Mouse (Mus musculus): ENCODE measurements around the gene Ahctf1. TPM values are rescaled to one million over a fixed set of nuclear protein-coding genes. Genes with fewer than 3 reads are reported as not detected.

Gene Ahctf1
- polyA plus RNA-seq, 1 experiment from 2014 or later: 19.2 TPM

DNA sequence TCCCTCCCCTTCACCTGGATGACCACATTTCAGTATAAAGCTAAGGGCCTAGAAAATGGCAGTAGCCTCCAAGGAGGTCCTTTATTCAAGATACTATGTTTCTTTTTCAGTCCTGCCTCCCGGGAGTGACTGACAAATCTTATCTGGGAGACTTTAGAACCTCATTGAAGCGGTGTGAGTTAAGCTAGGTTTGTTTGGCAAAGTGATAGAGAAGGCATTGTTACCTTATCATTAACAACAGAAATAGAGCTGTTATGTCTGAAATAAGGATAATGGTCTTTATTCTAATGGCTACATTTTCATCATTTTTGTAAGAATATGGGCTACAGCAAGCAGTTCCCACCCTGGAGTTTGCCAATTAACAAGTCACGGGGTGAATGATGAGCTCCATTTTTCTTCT is 4.8 kb upstream of the Ahctf1 start:
- ATAC-seq (ENCODE audit: low FRiP score) (no peak), DNase-seq (ENCODE audit: low spot score) (no peak)
- H3K27me3 ChIP-seq (ENCODE audit: control insufficient read depth, insufficient read depth, low read length): no peaks in the 10 kb centered on the region
- H3K4me2 ChIP-seq (replicated peaks): no peak overlapping the region
- H3K36me3 ChIP-seq (replicated peaks; ENCODE audit: control insufficient read depth, insufficient read depth): no peaks in the 10 kb centered on the region
- H3K9me3 ChIP-seq (ENCODE audit: control insufficient read depth, low read length): no peaks in the 10 kb centered on the region
- H3K9ac ChIP-seq: no peak overlapping the region
- no peaks in the 10 kb centered on the region for H3K4me1 ChIP-seq (replicated peaks; ENCODE audit: control insufficient read depth, insufficient read depth, low read length)
- no peak overlapping the region for H3K27ac ChIP-seq
- no peak overlapping the region for H3K4me3 ChIP-seq (replicated peaks; ENCODE audit: low read length)
- 90% methylated on average over 3 of the region's 3 CpGs for WGBS

DNA sequence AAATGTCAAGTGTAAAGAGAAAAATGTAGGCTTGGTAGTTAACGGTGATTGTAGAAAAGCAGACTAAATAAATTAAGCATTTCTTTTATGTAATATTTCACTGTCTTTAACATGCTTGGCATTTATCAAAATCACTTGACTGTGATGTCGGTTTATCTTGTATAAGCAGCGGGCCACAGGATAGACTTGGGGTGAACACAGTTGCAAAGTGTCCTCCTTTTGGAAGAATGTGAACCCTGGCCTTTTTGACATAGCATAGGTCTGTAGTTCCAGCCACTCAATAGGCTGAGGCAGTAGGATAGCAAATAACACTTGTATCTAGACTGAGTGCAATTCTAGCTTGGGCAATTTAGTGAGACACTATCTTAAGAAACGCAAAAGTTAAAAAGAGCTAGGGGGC is 4.0 kb upstream of the Ahctf1 start:
- no peak overlapping the region for H3K4me3 ChIP-seq (replicated peaks; ENCODE audit: low read length)
- no peak overlapping the region for H3K4me2 ChIP-seq (replicated peaks)
- no peak overlapping the region for H3K9ac ChIP-seq
- ATAC-seq (ENCODE audit: low FRiP score) (no peak), DNase-seq (ENCODE audit: low spot score) (no peak)
- no peaks in the 10 kb centered on the region for H3K9me3 ChIP-seq (ENCODE audit: control insufficient read depth, low read length)
- WGBS: 94% methylated on average over 4 of the region's 4 CpGs
- H3K27me3 ChIP-seq (ENCODE audit: control insufficient read depth, insufficient read depth, low read length): no peaks in the 10 kb centered on the region
- H3K4me1 ChIP-seq (replicated peaks; ENCODE audit: control insufficient read depth, insufficient read depth, low read length): 0 out of 2 replicates have a peak, but pooled peaks cover under 1% of the 10 kb centered on the region
- H3K27ac ChIP-seq: no peak overlapping the region
- no peaks in the 10 kb centered on the region for H3K36me3 ChIP-seq (replicated peaks; ENCODE audit: control insufficient read depth, insufficient read depth)

DNA sequence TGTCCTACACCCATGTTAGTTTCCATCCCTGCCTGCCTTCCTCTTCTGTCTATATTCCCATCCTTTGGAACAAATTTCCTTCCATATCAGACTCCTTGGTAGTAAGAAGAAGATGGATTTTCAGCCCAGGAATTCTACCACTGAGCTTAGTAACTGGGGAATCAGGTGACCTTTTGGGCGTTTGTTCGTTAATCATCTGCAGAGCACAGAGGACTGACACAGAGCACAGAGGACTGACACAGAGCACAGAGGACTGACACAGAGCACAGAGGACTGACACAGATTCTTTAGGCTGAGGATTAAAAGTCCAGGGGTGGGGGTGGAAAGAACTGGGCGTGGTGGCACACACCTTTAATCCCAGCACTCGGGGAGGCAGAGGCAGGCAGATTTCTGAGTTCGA is 2.3 kb upstream of the Ahctf1 start:
- Histone ChIP-seq H3K36me3 (replicated peaks; ENCODE audit: control insufficient read depth, insufficient read depth) (no peaks in the 10 kb centered on the region), H3K27me3 (ENCODE audit: control insufficient read depth, insufficient read depth, low read length) (no peaks in the 10 kb centered on the region), H3K9me3 (ENCODE audit: control insufficient read depth, low read length) (no peaks in the 10 kb centered on the region), H3K4me3 (replicated peaks; ENCODE audit: low read length) (no peak overlapping the region), H3K27ac (no peak overlapping the region), H3K9ac (no peak overlapping the region), H3K4me2 (replicated peaks) (no peak overlapping the region), H3K4me1 (replicated peaks; ENCODE audit: control insufficient read depth, insufficient read depth, low read length) (peaks cover 15% of the 10 kb centered on the region)
- no peak for DNase-seq (ENCODE audit: low spot score)
- ATAC-seq (ENCODE audit: low FRiP score): no peak
- WGBS: 84% methylated on average over 5 of the region's 5 CpGs

DNA sequence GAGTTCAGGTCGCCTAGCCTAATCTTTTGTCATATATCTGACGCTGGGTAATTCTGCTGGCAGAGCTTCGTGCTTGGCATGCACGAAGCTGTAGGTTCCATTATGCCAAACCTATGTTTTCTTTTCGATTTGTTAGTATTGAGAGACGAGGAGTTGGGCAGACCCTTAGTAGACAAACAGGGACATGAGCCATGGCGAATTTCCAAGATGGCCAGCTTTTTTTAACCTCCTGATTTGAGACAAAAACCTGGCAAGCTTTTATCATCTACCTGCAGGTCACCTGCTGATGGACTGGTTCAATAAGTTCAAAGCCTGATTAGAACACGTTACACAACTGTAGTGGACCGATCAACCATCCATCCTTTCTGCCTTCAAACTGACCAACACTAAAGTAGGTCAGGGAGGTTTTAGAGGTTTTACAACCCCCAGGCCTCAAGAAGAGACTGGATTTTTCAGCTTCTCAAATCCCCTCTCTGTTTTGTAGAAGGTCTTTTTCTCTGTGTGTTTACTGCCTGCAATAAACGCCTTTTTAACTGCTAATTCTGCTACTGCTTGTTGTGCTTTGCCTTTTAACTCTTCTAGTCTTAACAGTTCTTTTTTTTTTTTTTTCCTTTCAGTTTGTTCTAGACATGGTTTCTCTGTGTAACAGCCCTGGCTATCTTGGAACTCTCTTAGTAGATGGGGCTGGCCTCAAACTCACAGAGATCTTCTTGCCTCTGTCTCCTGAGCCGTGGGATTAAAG is 831 bp upstream of the Ahctf1 start:
- no peaks in the 10 kb centered on the region for H3K27me3 ChIP-seq (ENCODE audit: control insufficient read depth, insufficient read depth, low read length)
- H3K9me3 ChIP-seq (ENCODE audit: control insufficient read depth, low read length): no peaks in the 10 kb centered on the region
- WGBS: 39% methylated on average over 11 of the region's 11 CpGs
- peak overlapping the region; percentile 91 for H3K4me3 ChIP-seq (replicated peaks; ENCODE audit: low read length)
- ATAC-seq (ENCODE audit: low FRiP score) (no peak), DNase-seq (ENCODE audit: low spot score) (no peak)
- H3K27ac ChIP-seq: peak overlapping the region; percentile 49
- H3K4me2 ChIP-seq (replicated peaks): peak overlapping the region; percentile 69
- H3K9ac ChIP-seq: peak overlapping the region; percentile 93
- peaks cover 15% of the 10 kb centered on the region for H3K4me1 ChIP-seq (replicated peaks; ENCODE audit: control insufficient read depth, insufficient read depth, low read length)
- H3K36me3 ChIP-seq (replicated peaks; ENCODE audit: control insufficient read depth, insufficient read depth): no peaks in the 10 kb centered on the region

DNA sequence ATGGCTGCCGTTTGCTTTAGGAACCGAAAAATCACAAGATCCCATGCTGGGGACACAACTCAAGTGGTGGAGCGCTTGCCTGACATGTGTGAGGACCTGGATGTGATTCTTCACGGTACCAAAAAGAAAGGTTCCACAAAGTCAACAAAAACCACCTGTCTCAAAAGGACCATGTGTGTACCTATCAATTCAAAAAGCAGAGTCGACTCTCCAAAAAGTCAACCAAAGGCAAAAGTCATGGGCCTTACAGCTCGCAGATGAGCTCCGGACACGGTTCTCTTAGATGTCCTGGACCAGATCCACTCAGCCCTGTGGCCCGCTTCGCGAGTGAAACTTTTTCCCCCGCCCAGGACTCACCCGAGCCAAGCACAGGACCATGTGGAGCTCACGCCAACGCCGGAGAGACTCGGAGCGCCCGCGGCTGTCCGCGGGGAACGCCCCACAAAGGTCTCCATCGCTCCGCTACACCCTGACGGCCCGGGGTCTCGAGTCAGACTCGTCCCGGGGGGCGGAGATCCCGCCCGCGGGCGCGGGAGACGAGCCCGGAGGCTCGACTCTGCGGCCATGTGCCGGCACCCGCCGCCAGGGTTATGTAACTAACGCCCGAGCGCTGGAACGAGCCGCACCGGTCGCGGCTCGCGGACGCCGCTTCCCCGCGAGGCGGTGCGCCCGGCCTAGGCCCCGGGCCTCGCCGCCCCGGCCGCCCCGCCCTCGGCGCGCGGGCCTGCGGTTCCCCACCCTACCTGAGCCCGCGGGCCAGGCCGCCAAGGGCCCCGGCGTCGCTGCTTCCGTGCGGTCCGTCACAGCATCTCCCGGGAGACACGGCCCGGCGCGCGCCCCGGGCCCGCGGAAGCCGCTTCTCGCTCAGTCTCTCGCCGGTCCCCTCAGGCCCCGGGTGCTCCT is 619 bp downstream of the Ahctf1 start, which contains the start of gene Gm10518:
TSS of gene Gm10518 (plus strand) at position 767 of the 903 bp plus-strand sequence.
- Histone ChIP-seq H3K4me1 (replicated peaks; ENCODE audit: control insufficient read depth, insufficient read depth, low read length) (peaks cover 15% of the 10 kb centered on the region), H3K9me3 (ENCODE audit: control insufficient read depth, low read length) (no peaks in the 10 kb centered on the region), H3K9ac (peak within 1 kb of the TSS; percentile 93), H3K27me3 (ENCODE audit: control insufficient read depth, insufficient read depth, low read length) (no peaks in the 10 kb centered on the region), H3K27ac (peak within 1 kb of the TSS; percentile 92), H3K4me3 (replicated peaks; ENCODE audit: low read length) (peak within 1 kb of the TSS; percentile 91), H3K4me2 (replicated peaks) (peak within 1 kb of the TSS; percentile 69), H3K36me3 (replicated peaks; ENCODE audit: control insufficient read depth, insufficient read depth) (peaks cover 12% of the 10 kb centered on the region)
- WGBS: under 1% methylated on average over 61 of the region's 94 CpGs
- ATAC-seq (ENCODE audit: low FRiP score): peak; percentile 80
- DNase-seq (ENCODE audit: low spot score): peak; percentile 44

DNA sequence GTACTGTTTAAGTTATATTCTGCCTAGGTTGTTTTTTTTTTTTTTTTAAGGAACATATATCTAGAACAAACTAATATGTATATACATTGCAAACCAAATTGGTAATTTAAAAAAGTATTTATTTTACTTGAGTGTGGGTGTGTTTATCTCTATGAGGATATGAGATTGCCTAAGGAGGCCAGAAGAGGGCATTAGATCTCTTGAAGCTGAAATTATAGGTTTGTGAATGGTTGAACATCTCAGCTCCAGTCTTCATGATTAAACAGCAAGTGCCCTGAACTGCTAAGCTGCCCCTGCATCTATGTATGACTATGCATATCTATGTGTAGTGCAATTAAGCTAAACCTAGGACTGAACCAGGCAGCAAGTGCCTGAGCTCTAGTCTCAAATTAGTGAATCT is 4.7 kb downstream of the Ahctf1 start:
- Histone ChIP-seq H3K9me3 (ENCODE audit: control insufficient read depth, low read length) (no peaks in the 10 kb centered on the region), H3K27ac (no peak overlapping the region), H3K36me3 (replicated peaks; ENCODE audit: control insufficient read depth, insufficient read depth) (peaks cover 48% of the 10 kb centered on the region), H3K4me3 (replicated peaks; ENCODE audit: low read length) (no peak overlapping the region), H3K27me3 (ENCODE audit: control insufficient read depth, insufficient read depth, low read length) (no peaks in the 10 kb centered on the region), H3K4me1 (replicated peaks; ENCODE audit: control insufficient read depth, insufficient read depth, low read length) (peaks cover 15% of the 10 kb centered on the region), H3K4me2 (replicated peaks) (no peak overlapping the region), H3K9ac (no peak overlapping the region)
- DNase-seq (ENCODE audit: low spot score) (no peak), ATAC-seq (ENCODE audit: low FRiP score) (no peak)

DNA sequence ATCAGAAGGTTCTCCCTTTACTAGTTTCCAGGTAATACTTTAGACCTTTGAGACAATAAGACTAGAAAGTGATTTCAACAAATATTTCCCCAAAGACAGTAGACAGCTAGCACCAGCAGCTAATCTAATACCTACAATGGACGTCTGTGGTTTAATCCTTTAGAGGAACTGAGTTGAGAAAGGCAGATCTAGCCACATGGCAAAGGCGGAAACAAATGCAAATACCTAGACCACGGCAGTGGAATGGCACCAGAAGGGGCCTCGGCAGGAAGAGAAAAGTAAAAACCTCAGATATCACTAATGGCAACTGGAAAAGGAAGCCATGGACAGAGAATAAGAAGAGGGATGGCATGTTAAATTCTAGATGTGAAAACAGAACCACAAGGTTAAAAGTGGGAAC is 16.2 kb downstream of the Ahctf1 start:
- no peak for DNase-seq (ENCODE audit: low spot score)
- H3K9me3 ChIP-seq (ENCODE audit: control insufficient read depth, low read length): no peaks in the 10 kb centered on the region
- no peak overlapping the region for H3K4me3 ChIP-seq (replicated peaks; ENCODE audit: low read length)
- H3K27me3 ChIP-seq (ENCODE audit: control insufficient read depth, insufficient read depth, low read length): no peaks in the 10 kb centered on the region
- H3K4me2 ChIP-seq (replicated peaks): no peak overlapping the region
- H3K9ac ChIP-seq: no peak overlapping the region
- H3K36me3 ChIP-seq (replicated peaks; ENCODE audit: control insufficient read depth, insufficient read depth): peaks cover 93% of the 10 kb centered on the region
- no peak overlapping the region for H3K27ac ChIP-seq
- ATAC-seq (ENCODE audit: low FRiP score): no peak
- WGBS: 87% methylated on average over 4 of the region's 4 CpGs
- no peaks in the 10 kb centered on the region for H3K4me1 ChIP-seq (replicated peaks; ENCODE audit: control insufficient read depth, insufficient read depth, low read length)

DNA sequence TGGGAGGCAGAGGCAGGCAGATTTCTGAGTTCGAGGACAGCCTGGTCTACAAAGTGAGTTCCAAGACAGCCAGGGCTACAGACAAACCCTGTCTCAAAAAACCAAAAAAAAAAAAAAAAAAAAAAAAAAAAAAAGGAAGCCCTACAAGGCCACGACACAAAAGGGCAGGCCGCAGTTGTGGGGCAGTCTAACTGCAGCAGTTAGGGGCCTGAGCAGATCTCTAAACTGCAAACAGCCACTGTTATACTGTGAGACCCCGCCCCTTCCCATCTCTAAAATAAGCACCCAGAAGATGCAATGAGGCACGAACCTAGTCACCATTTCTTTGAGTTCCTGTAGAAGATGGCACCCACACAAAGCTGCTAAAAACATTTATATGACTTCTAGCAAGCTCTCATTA is 18.0 kb downstream of the Ahctf1 start:
- Histone ChIP-seq H3K4me3 (replicated peaks; ENCODE audit: low read length) (no peak overlapping the region), H3K27me3 (ENCODE audit: control insufficient read depth, insufficient read depth, low read length) (no peaks in the 10 kb centered on the region), H3K27ac (no peak overlapping the region), H3K9ac (no peak overlapping the region), H3K4me2 (replicated peaks) (no peak overlapping the region), H3K4me1 (replicated peaks; ENCODE audit: control insufficient read depth, insufficient read depth, low read length) (no peaks in the 10 kb centered on the region), H3K36me3 (replicated peaks; ENCODE audit: control insufficient read depth, insufficient read depth) (peaks cover 96% of the 10 kb centered on the region), H3K9me3 (ENCODE audit: control insufficient read depth, low read length) (no peaks in the 10 kb centered on the region)
- WGBS: 96% methylated on average over 5 of the region's 5 CpGs
- ATAC-seq (ENCODE audit: low FRiP score): no peak
- no peak for DNase-seq (ENCODE audit: low spot score)

DNA sequence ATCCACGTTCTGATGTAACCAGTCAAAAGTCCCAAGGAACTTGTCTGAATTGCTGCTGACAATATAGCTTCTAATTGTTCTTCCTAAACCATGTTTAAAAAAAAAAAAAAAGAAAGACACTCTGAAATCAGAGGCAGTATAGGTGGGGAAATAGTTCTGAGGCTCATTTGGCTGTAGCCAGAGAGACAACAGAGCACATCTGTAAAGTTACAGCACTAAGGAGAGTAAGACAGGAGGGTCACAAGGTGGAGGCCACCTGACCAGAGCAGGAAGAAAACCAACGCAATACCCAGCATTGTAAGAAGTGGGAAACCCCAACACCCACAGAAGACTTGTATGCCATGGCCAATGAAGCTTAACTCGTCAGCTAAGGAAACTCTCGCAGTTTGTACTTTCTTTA is 19.4 kb downstream of the Ahctf1 start:
- no peak for DNase-seq (ENCODE audit: low spot score)
- no peak overlapping the region for H3K27ac ChIP-seq
- H3K4me2 ChIP-seq (replicated peaks): no peak overlapping the region
- H3K27me3 ChIP-seq (ENCODE audit: control insufficient read depth, insufficient read depth, low read length): no peaks in the 10 kb centered on the region
- peaks cover 96% of the 10 kb centered on the region for H3K36me3 ChIP-seq (replicated peaks; ENCODE audit: control insufficient read depth, insufficient read depth)
- no peaks in the 10 kb centered on the region for H3K9me3 ChIP-seq (ENCODE audit: control insufficient read depth, low read length)
- ATAC-seq (ENCODE audit: low FRiP score): no peak
- H3K4me3 ChIP-seq (replicated peaks; ENCODE audit: low read length): no peak overlapping the region
- no peaks in the 10 kb centered on the region for H3K4me1 ChIP-seq (replicated peaks; ENCODE audit: control insufficient read depth, insufficient read depth, low read length)
- 90% methylated on average over 4 of the region's 4 CpGs for WGBS
- no peak overlapping the region for H3K9ac ChIP-seq

Measured in hindbrain, embryonic 14.5 days (tissue).